Mouse (Mus musculus) mouse embryonic stem cell (cell line): ENCODE measurements around the gene Meis2.

Experiments used
- in situ Hi-C, 2 experiments: fragments of 300-500 bp; cut with MboI; formaldehyde crosslinking; loops; 1 replicate in 1 of 2; 3 replicates in 1 of 2; pipeline ENCODE4 v1.14.3; 2019 to 2020; ENCODE audit warnings: low sequenced_read_pairs in 2 of 2, low pct_unique_long_range_greater_than_20kb in 1 of 2, mixed read lengths in 1 of 2; ENCODE audit not compliant: unreplicated experiment in 1 of 2

The Meis2 gene

GRCm38 (mm10) chr2:116070614-116071425 is 5.2 kb upstream of the Meis2 start:
- in situ Hi-C loops: loop anchor here (5.0 to 25.0 kb wide), 2 partner anchors 214 to 484 kb away; partner anchors contain the start of gene BC052040 (in 1 of the 2)

- in situ Hi-C loops: loop anchor here (5.0 to 25.0 kb wide), 4 partner anchors 85 to 485 kb away; partner anchors contain the start of gene BC052040 (in 1 of the 2)
Observed at GRCm38 (mm10) chr2:116069451-116070225, 4.0 kb upstream of the Meis2 start.

GRCm38 (mm10) chr2:116068901-116069300 is 3.3 kb upstream of the Meis2 start:
- in situ Hi-C loops: loop anchor here (10.0 to 25.0 kb wide), 3 partner anchors 84 to 486 kb away; partner anchors contain the start of gene BC052040 (in 1 of the 2)

GRCm38 (mm10) chr2:116068461-116068860 is 2.8 kb upstream of the Meis2 start:
- in situ Hi-C loops: loop anchor here (10.0 to 25.0 kb wide), 3 partner anchors 84 to 486 kb away; partner anchors contain the start of gene BC052040 (in 1 of the 2)

GRCm38 (mm10) chr2:116067711-116068110 is 2.1 kb upstream of the Meis2 start:
- in situ Hi-C loops: loop anchor here (10.0 to 25.0 kb wide), 3 partner anchors 83 to 487 kb away; partner anchors contain the start of gene BC052040 (in 1 of the 2)

GRCm38 (mm10) chr2:116067065-116067497 is 1.4 kb upstream of the Meis2 start:
- in situ Hi-C loops: loop anchor here (10.0 to 25.0 kb wide), 3 partner anchors 82 to 488 kb away; partner anchors contain the start of gene BC052040 (in 1 of the 2)

- in situ Hi-C loops: loop anchor here (10.0 to 25.0 kb wide), 3 partner anchors 81 to 489 kb away; partner anchors contain the start of gene BC052040 (in 1 of the 2)
Observed at GRCm38 (mm10) chr2:116066057-116066941, 660 bp upstream of the Meis2 start.

- in situ Hi-C loops: loop anchor here (10.0 to 25.0 kb wide), 3 partner anchors 80 to 490 kb away; partner anchors contain the start of gene BC052040 (in 1 of the 2)
Observed at GRCm38 (mm10) chr2:116065057-116065456, 582 bp downstream of the Meis2 start.

- in situ Hi-C loops: loop anchor here (5.0 to 25.0 kb wide), 5 partner anchors 42 to 490 kb away; partner anchors contain the start of gene BC052040 (in 1 of the 2)
Observed at GRCm38 (mm10) chr2:116064521-116064920, 1.1 kb downstream of the Meis2 start.

GRCm38 (mm10) chr2:116063819-116064293 is 1.8 kb downstream of the Meis2 start:
- in situ Hi-C loops: loop anchor here (5.0 to 25.0 kb wide), 5 partner anchors 42 to 491 kb away; partner anchors contain the start of gene BC052040 (in 1 of the 2)

- in situ Hi-C loops: loop anchor here (5.0 to 25.0 kb wide), 5 partner anchors 41 to 492 kb away; partner anchors contain the start of gene BC052040 (in 1 of the 2)
Observed at GRCm38 (mm10) chr2:116062761-116063441, 2.7 kb downstream of the Meis2 start.

GRCm38 (mm10) chr2:116062251-116062651 is 3.4 kb downstream of the Meis2 start:
- in situ Hi-C loops: loop anchor here (5.0 to 25.0 kb wide), 5 partner anchors 40 to 493 kb away; partner anchors contain the start of gene BC052040 (in 1 of the 2)

- in situ Hi-C loops: loop anchor here (5.0 to 25.0 kb wide), 5 partner anchors 39 to 493 kb away; partner anchors contain the start of gene BC052040 (in 1 of the 2)
Observed at GRCm38 (mm10) chr2:116061401-116062021, 4.1 kb downstream of the Meis2 start.

- in situ Hi-C loops: loop anchor here (5.0 to 25.0 kb wide), 5 partner anchors 39 to 494 kb away; partner anchors contain the start of gene BC052040 (in 1 of the 2)
Observed at GRCm38 (mm10) chr2:116060701-116061400, 4.8 kb downstream of the Meis2 start.

- in situ Hi-C loops: loop anchor here (5.0 to 25.0 kb wide), 5 partner anchors 38 to 495 kb away; partner anchors contain the start of gene BC052040 (in 1 of the 2)
Observed at GRCm38 (mm10) chr2:116060210-116060609, 5.4 kb downstream of the Meis2 start.
